23 mouse cellular contexts compared by ENCODE assay signal in genomic region chr10:106114743-106115486, GRCm38 (mm10).
DNase-seq lines count a peak whose midpoint lies in the region; ATAC-seq and TF ChIP-seq lines count a peak whose summit lies in the region.
"Had no signal": no experiment of that assay in that cellular context is flagged by ENCODE, and none has a peak within 500 bp of the region (broad histone marks: within the 10 kb centered on the region; RNA-seq: fewer than 3 reads in every experiment).

No protein-coding gene starts in this region.

- no peaks in the 10 kb centered on the region for H3K27me3 ChIP-seq in hindbrain, postnatal 0 days (ENCODE audit: insufficient read depth, low read length)
- H3K27me3 ChIP-seq in hindbrain, embryonic 12.5 days = no peaks in the 10 kb centered on the region
- H3K27me3 ChIP-seq in midbrain, postnatal 0 days (ENCODE audit: insufficient read depth, low read length) = no peaks in the 10 kb centered on the region
- H3K27me3 ChIP-seq in midbrain, embryonic 13.5 days = no peaks in the 10 kb centered on the region
- H3K27me3 ChIP-seq: CH12.LX; heart, embryonic 12.5 days had no signal

- no peak for TF ChIP-seq CTCF in hindbrain, postnatal 0 days (IDR thresholded peaks at IDR 0.05; ENCODE audit: low read depth)
- TF ChIP-seq CTCF in midbrain, postnatal 0 days (IDR thresholded peaks at IDR 0.05) = no peak

- no peaks in the 10 kb centered on the region for H3K4me1 ChIP-seq in hindbrain, postnatal 0 days (ENCODE audit: insufficient read depth, low read length)
- H3K4me1 ChIP-seq in hindbrain, embryonic 12.5 days = no peaks in the 10 kb centered on the region
- H3K4me1 ChIP-seq in midbrain, postnatal 0 days (ENCODE audit: insufficient read depth, low read length) = no peaks in the 10 kb centered on the region
- H3K4me1 ChIP-seq in midbrain, embryonic 13.5 days (replicated peaks) = no peaks in the 10 kb centered on the region
- H3K4me1 ChIP-seq: heart, embryonic 12.5 days had no signal

- no peak overlapping the region for H3K4me3 ChIP-seq in hindbrain, postnatal 0 days (ENCODE audit: low read length)
- no peak overlapping the region for H3K4me3 ChIP-seq in hindbrain, embryonic 12.5 days
- H3K4me3 ChIP-seq in midbrain, postnatal 0 days (ENCODE audit: low read depth, low read length) = no peak overlapping the region
- H3K4me3 ChIP-seq in midbrain, embryonic 13.5 days (replicated peaks) = no peak overlapping the region
- H3K4me3 ChIP-seq: heart, embryonic 12.5 days; layer of hippocampus, adult 2 months; myocyte had no signal

- DNase-seq in cerebellum, postnatal 25 days = peak; percentile 8 to 13
- DNase-seq in cerebellum, adult 9-10 months = no peak
- DNase-seq in hindbrain, postnatal 0 days (ENCODE audit: low spot score) = peak; percentile 71
- peak; percentile 75 for DNase-seq in midbrain, postnatal 0 days (ENCODE audit: low spot score)
- peak; percentile 55 for DNase-seq in retina, postnatal 1 day
- DNase-seq in spleen, postnatal 4 days (ENCODE audit: low spot score in 2 of 2) = no peak
- DNase-seq: adrenal gland, adult 8-10 months; cerebellum, adult 18-20 months; gastrocnemius, postnatal 10 days; heart, adult 11 months; heart, postnatal 14 days; liver; right cerebral cortex, postnatal 14 days had no signal

- peak; percentile 80 for ATAC-seq in hindbrain, postnatal 0 days
- no peak for ATAC-seq in hindbrain, embryonic 12.5 days (ENCODE audit: low FRiP score)
- no peak for ATAC-seq in midbrain, postnatal 0 days (ENCODE audit: low FRiP score)
- ATAC-seq in midbrain, embryonic 13.5 days = no peak
- ATAC-seq: lung, postnatal 0 days had no signal

- no peak overlapping the region for H3K9ac ChIP-seq in hindbrain, postnatal 0 days (replicated peaks; ENCODE audit: low read length)
- H3K9ac ChIP-seq in hindbrain, embryonic 12.5 days = no peak overlapping the region
- no peak overlapping the region for H3K9ac ChIP-seq in midbrain, postnatal 0 days (replicated peaks; ENCODE audit: low read length, poor library complexity, severe bottlenecking)
- H3K9ac ChIP-seq in midbrain, embryonic 13.5 days (replicated peaks) = no peak overlapping the region
- H3K9ac ChIP-seq: heart, embryonic 12.5 days had no signal

- H3K4me2 ChIP-seq in hindbrain, postnatal 0 days (ENCODE audit: low read depth, low read length) = no peak overlapping the region
- H3K4me2 ChIP-seq in hindbrain, embryonic 12.5 days (replicated peaks) = no peak overlapping the region
- H3K4me2 ChIP-seq in midbrain, postnatal 0 days (ENCODE audit: low read depth, low read length, poor library complexity, severe bottlenecking) = no peak overlapping the region
- H3K4me2 ChIP-seq in midbrain, embryonic 13.5 days (replicated peaks) = no peak overlapping the region
- H3K4me2 ChIP-seq: heart, embryonic 12.5 days; midbrain, embryonic 11.5 days had no signal

- H3K27ac ChIP-seq in hindbrain, postnatal 0 days = 0 out of 2 replicates have a peak overlapping the region, but pooled peaks have one; percentile 26
- H3K27ac ChIP-seq in hindbrain, embryonic 12.5 days = no peak overlapping the region
- no peak overlapping the region for H3K27ac ChIP-seq in midbrain, postnatal 0 days (ENCODE audit: low read depth, low read length)
- no peak overlapping the region for H3K27ac ChIP-seq in midbrain, embryonic 13.5 days
- H3K27ac ChIP-seq: kidney, postnatal 0 days; layer of hippocampus, adult 2 months; stomach, postnatal 0 days had no signal

- WGBS in hindbrain, postnatal 0 days = 41% methylated on average over 6 of the region's 6 CpGs
- 55% methylated on average over 6 of the region's 6 CpGs for WGBS in hindbrain, embryonic 12.5 days
- 57% methylated on average over 6 of the region's 6 CpGs for WGBS in midbrain, postnatal 0 days
- 58% methylated on average over 6 of the region's 6 CpGs for WGBS in midbrain, embryonic 13.5 days

- H3K36me3 ChIP-seq in hindbrain, postnatal 0 days (ENCODE audit: insufficient read depth, low read length) = no peaks in the 10 kb centered on the region
- H3K36me3 ChIP-seq in hindbrain, embryonic 12.5 days = no peaks in the 10 kb centered on the region
- H3K36me3 ChIP-seq in midbrain, postnatal 0 days (ENCODE audit: insufficient read depth, low read length) = no peaks in the 10 kb centered on the region
- H3K36me3 ChIP-seq in midbrain, embryonic 13.5 days = no peaks in the 10 kb centered on the region
- H3K36me3 ChIP-seq: heart, embryonic 12.5 days had no signal

- H3K9me3 ChIP-seq in hindbrain, postnatal 0 days (ENCODE audit: low read length) = no peaks in the 10 kb centered on the region
- H3K9me3 ChIP-seq in hindbrain, embryonic 12.5 days (replicated peaks) = no peaks in the 10 kb centered on the region
- no peaks in the 10 kb centered on the region for H3K9me3 ChIP-seq in midbrain, postnatal 0 days (ENCODE audit: low read length)
- H3K9me3 ChIP-seq in midbrain, embryonic 13.5 days = no peaks in the 10 kb centered on the region
- H3K9me3 ChIP-seq: heart, embryonic 12.5 days had no signal

Comparison
In these comparisons a context has a peak if more than half of its experiments do, and no peak if none do; other contexts are left out.
1. DNase-seq: peak in cerebellum, postnatal 25 days (2 of 2), hindbrain, postnatal 0 days (single experiment), midbrain, postnatal 0 days (single experiment) and retina, postnatal 1 day (single experiment); none in cerebellum, adult 9-10 months (single experiment) and spleen, postnatal 4 days (0 of 2).